Mouse (Mus musculus) C2C12 (cell line): ENCODE data around the gene Olfr524.

Experiments used
- CTCF ChIP-seq: IDR thresholded peaks from one replicate; pipeline ENCODE4 v1.5.1; 2011; ENCODE audit not compliant: control insufficient read depth, insufficient read depth, insufficient read length
- USF1 ChIP-seq: IDR thresholded peaks from one replicate; pipeline ENCODE4 v1.6.1; 2011; ENCODE audit warnings: low read depth, mild to moderate bottlenecking, control low read depth, moderate library complexity

GRCm38 (mm10) chr7:140154218-140154927 is 51.4 kb downstream of the Olfr524 start, which contains the start of gene Sprn:
- TF ChIP-seq CTCF (no peak), USF1 (no peak)
